27 mouse cellular contexts compared by ENCODE assay signal in the genomic region with DNA sequence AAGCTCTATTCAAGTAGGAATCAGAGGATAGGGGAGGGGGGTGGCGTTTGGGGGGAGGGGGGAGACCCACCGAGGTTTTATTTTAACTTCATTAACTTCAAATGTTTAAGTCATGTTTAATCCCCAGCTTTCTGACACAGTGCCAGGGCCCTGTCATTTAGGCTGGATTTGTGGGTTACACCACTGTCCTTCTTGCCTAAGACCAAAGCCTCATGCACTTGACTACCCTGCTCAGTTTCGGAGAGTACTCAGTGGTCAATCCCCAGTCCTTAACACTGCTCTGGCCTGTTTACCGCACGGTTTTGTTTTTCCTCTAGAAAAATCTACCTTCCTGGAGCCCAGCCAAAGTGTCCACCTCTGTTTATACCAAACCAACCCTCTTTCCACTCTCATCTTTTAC.
DNase-seq lines count a peak whose midpoint lies in the region; ATAC-seq lines count a peak whose summit lies in the region.
"Had no signal": no experiment of that assay in that cellular context is flagged by ENCODE, and none has a peak within 500 bp of the region (broad histone marks: within the 10 kb centered on the region; RNA-seq: fewer than 3 reads in every experiment).

No protein-coding gene starts in this region.

- H3K27me3 ChIP-seq in kidney, embryonic 14.5 days (ENCODE audit: control insufficient read depth, insufficient read depth, low read length) = no peaks in the 10 kb centered on the region
- H3K27me3 ChIP-seq in forebrain, embryonic 14.5 days (replicated peaks; ENCODE audit: control insufficient read depth, insufficient read depth, low read length) = no peaks in the 10 kb centered on the region
- H3K27me3 ChIP-seq: embryonic facial prominence, embryonic 15.5 days; forebrain, embryonic 13.5 days; heart, embryonic 12.5 days; hindbrain, embryonic 15.5 days; limb, embryonic 15.5 days had no signal

- 83% methylated on average over 5 of the region's 5 CpGs for WGBS in kidney, embryonic 14.5 days
- WGBS in forebrain, embryonic 14.5 days = 82% methylated on average over 5 of the region's 5 CpGs

- H3K27ac ChIP-seq in kidney, embryonic 14.5 days (ENCODE audit: low read depth, low read length) = no peak overlapping the region
- H3K27ac ChIP-seq in forebrain, embryonic 14.5 days (ENCODE audit: low read depth, low read length) = no peak overlapping the region
- H3K27ac ChIP-seq: embryonic facial prominence, embryonic 10.5 days; embryonic facial prominence, embryonic 15.5 days; forebrain, embryonic 13.5 days; hindbrain, embryonic 15.5 days; limb, embryonic 10.5 days; limb, embryonic 15.5 days had no signal

- DNase-seq in kidney, adult 9 months = peak; percentile 14
- DNase-seq in lung, adult 18-20 months = peak; percentile 30 to 52
- no peak for DNase-seq in lung, postnatal 10 days
- peak; percentile 26 for DNase-seq in adipocyte (ENCODE audit: low spot score)
- DNase-seq in forebrain, embryonic 14.5 days (ENCODE audit: low spot score) = no peak
- DNase-seq: adrenal gland, adult 8-10 months; B cell, adult 2 months; cerebellum, adult 8-10 months; cerebellum, postnatal 25 days; gastrocnemius, postnatal 14 days; heart, adult 18-20 months; heart, postnatal 10 days; kidney, adult 18-20 months; kidney, postnatal 36 days; layer of hippocampus, postnatal 36 days; midbrain, embryonic 14.5 days; thymus, postnatal 4 days had no signal

- no peaks in the 10 kb centered on the region for H3K36me3 ChIP-seq in kidney, embryonic 14.5 days (ENCODE audit: control insufficient read depth, insufficient read depth, low read length)
- H3K36me3 ChIP-seq in forebrain, embryonic 14.5 days (ENCODE audit: control insufficient read depth, insufficient read depth, low read length) = no peaks in the 10 kb centered on the region
- H3K36me3 ChIP-seq: hindbrain, embryonic 15.5 days; limb, embryonic 10.5 days had no signal

- ATAC-seq in kidney, embryonic 14.5 days (ENCODE audit: low FRiP score, low TSS enrichment) = no peak
- peak; percentile 57 for ATAC-seq in granulocyte monocyte progenitor cell, adult 5-6 weeks (replicated peaks; ENCODE audit: poor library complexity, severe bottlenecking)
- ATAC-seq in forebrain, embryonic 14.5 days = no peak
- ATAC-seq: forebrain, embryonic 13.5 days; inflammation-experienced regulatory T-cells, adult 6 months had no signal

- no peak overlapping the region for H3K4me3 ChIP-seq in kidney, embryonic 14.5 days (ENCODE audit: low read length)
- H3K4me3 ChIP-seq in forebrain, embryonic 14.5 days (ENCODE audit: low read depth, low read length) = no peak overlapping the region
- H3K4me3 ChIP-seq: embryonic facial prominence, embryonic 10.5 days; embryonic facial prominence, embryonic 15.5 days; forebrain, embryonic 13.5 days; heart, embryonic 12.5 days; hindbrain, embryonic 15.5 days; limb, embryonic 10.5 days; limb, embryonic 15.5 days had no signal

- no peak overlapping the region for H3K4me2 ChIP-seq in kidney, embryonic 14.5 days (replicated peaks; ENCODE audit: low read depth, low read length)
- H3K4me2 ChIP-seq in forebrain, embryonic 14.5 days (ENCODE audit: low read length) = no peak overlapping the region
- H3K4me2 ChIP-seq: embryonic facial prominence, embryonic 15.5 days; forebrain, embryonic 13.5 days; heart, embryonic 12.5 days; hindbrain, embryonic 15.5 days; limb, embryonic 15.5 days had no signal

- H3K4me1 ChIP-seq in kidney, embryonic 14.5 days (ENCODE audit: control insufficient read depth, insufficient read depth, low read length) = peaks cover 6% of the 10 kb centered on the region; the same call in 1 of the 2 replicates
- H3K4me1 ChIP-seq in forebrain, embryonic 14.5 days (ENCODE audit: control insufficient read depth, insufficient read depth, low read length) = no peaks in the 10 kb centered on the region
- H3K4me1 ChIP-seq: embryonic facial prominence, embryonic 15.5 days; hindbrain, embryonic 15.5 days had no signal

- no peak overlapping the region for H3K9ac ChIP-seq in kidney, embryonic 14.5 days (ENCODE audit: low read depth, low read length)
- no peak overlapping the region for H3K9ac ChIP-seq in forebrain, embryonic 14.5 days (ENCODE audit: low read length)
- H3K9ac ChIP-seq: embryonic facial prominence, embryonic 15.5 days; forebrain, embryonic 13.5 days; heart, embryonic 12.5 days; hindbrain, embryonic 15.5 days; limb, embryonic 15.5 days had no signal

- no peaks in the 10 kb centered on the region for H3K9me3 ChIP-seq in kidney, embryonic 14.5 days (ENCODE audit: control insufficient read depth, low read length)
- H3K9me3 ChIP-seq in forebrain, embryonic 14.5 days (replicated peaks; ENCODE audit: control insufficient read depth, low read length) = 0 out of 2 replicates have a peak, but pooled peaks cover 2% of the 10 kb centered on the region
- H3K9me3 ChIP-seq: embryonic facial prominence, embryonic 10.5 days; embryonic facial prominence, embryonic 15.5 days; forebrain, embryonic 13.5 days; heart, embryonic 12.5 days; hindbrain, embryonic 15.5 days; limb, embryonic 10.5 days; limb, embryonic 15.5 days had no signal

Comparison
In these comparisons a context has a peak if more than half of its experiments do, and no peak if none do; other contexts are left out.
1. DNase-seq: peak in kidney, adult 9 months (single experiment), lung, adult 18-20 months (2 of 2) and adipocyte (single experiment); none in lung, postnatal 10 days (single experiment) and forebrain, embryonic 14.5 days (single experiment).